Mouse (Mus musculus) telencephalon, adult 2 months (tissue): ENCODE measurements around the gene Rsrp1.

Experiments used
- DNase-seq: peaks from one replicate; pipeline ENCODE4 v3.0.0-alpha.2; 2011; ENCODE audit warnings: low read depth, low spot score

The Rsrp1 gene

GRCm38 (mm10) chr4:134963021-134963776 is 39.8 kb downstream of the Rsrp1 start:
- no peak for DNase-seq

- no peak for DNase-seq
Measured at GRCm38 (mm10) chr4:134967887-134968604, 44.7 kb downstream of the Rsrp1 start.

GRCm38 (mm10) chr4:134968605-134968976 is 45.2 kb downstream of the Rsrp1 start:
- DNase-seq = no peak

GRCm38 (mm10) chr4:134975261-134975928 is 52.0 kb downstream of the Rsrp1 start:
- DNase-seq = no peak

DNA sequence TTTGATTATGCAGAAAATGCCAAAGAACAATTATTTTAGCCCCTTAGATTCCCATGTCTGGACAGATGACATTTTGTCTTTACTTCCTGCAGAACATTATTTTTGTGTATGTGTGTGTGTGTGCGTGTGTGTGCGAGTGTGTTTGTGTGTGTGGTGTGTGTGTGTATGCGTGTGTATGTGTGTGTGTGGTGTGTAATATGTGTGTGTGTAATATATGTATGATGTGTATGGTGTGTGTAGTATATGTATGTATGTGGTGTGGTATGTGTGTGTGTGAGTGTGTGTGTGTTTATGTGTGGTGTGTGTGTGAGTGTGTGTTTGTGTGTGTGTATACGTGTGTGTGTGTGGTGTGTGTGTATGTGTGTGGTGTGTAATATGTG is 52.5 kb downstream of the Rsrp1 start:
- DNase-seq = no peak
